Mouse (Mus musculus): Measurements from ENCODE around the gene Fyn.
A peak's percentile ranks its signal among the peaks of the same experiment; 100 is the strongest.

Gene Fyn

GRCm38 (mm10) chr10:39576466-39576865 is 207.8 kb downstream of the Fyn start:
- DNase-seq, result peak in 1 of 2 experiments; percentile 38

DNA sequence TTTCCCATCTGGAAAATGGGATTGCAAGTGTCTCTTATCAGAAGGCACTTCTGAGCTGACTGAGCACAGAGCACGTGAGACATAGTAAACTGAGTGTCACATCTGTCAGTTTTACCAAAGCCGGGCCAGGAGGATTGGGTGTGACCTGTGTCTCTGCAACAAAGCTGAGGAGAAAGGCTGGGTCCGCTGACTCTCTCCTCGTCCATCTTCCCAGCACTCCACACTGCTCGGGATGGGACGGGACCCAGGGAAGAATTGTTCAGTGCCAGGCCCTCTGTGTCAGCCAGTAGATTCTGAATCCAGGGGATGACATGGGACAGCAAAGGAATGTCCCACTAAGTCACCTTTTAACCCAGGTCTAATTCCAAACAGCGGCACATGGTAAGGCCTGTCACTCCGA is 211.8 kb downstream of the Fyn start:
- no peak for DNase-seq

DNA sequence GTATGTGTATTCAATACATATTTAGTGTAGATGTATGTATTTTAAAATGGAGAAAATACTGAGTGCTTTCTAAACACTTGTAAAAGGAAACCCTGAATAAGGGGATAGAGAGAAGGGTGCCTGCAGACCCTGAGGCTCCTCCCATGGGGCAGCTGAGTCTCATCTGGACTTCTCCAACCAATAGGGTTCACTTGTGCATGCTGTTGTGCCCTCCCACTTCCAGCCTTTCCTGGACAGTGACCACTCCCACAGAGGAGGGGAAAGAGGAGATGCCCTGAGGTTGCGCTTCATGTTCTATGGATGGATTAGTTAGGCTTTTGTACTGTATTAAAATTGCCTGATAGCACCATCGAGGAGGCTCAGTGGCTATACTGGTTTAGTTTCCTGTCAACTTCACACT is 213.7 kb downstream of the Fyn start:
- DNase-seq, result no peak

DNA sequence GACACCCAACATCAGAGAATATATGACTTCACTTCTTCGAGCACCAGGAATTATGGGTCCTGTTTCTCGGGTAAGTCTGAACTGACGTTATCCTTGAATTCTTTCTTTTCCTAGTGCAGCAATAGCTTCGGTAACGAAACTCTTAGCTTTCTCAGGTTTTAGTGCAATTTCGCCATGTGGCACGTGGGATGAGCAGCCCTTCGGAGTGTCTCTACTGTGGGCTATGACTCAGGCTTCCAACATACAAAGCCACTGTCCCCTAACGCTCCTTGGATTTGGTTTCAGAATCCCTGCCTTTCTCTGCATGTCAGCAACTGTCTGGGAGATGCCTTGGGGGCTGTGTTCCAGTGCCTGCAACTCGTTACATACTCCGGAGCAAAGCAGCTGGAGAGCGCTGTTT is 215.1 kb downstream of the Fyn start:
- no peak for DNase-seq

GRCm38 (mm10) chr10:39587290-39587925 is 218.8 kb downstream of the Fyn start:
- DNase-seq, result no peak

DNA sequence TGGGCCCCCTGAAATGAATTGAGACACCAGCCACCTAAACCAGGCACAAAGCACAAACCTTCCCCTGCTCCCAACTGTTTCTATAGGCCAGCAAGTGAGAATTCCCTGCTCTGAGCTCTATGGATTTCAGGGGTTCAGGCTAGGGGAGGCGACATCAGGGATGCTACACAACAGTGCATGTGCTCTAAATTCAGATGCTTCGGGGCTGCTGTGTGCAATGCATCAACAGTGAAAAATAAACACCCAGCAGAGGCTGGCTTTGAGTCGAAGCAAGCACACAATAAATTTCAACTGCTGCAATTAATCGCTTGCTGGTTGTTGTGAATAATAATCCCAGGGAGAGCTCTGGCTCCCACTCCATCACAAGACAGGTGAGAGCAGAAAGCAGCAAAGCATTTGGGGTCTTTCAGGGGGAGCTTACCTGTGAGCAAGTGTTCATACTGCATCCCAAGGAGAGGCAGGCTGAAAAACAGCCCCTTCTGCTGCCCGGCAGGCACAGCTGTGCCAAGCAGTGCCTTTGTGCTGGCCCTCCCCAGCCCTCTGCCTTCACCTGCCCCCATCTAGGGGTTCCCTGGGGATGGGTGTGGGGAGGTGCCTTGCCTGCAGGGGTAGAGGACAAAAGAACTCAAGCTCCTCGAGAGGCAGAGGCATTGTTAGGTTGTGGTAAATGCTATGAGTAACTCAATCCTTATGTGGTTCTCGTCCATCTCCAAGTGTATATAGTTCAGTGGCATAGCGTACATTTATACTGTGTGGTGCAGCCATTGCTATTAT is 219.5 kb downstream of the Fyn start:
- no peak for DNase-seq

DNA sequence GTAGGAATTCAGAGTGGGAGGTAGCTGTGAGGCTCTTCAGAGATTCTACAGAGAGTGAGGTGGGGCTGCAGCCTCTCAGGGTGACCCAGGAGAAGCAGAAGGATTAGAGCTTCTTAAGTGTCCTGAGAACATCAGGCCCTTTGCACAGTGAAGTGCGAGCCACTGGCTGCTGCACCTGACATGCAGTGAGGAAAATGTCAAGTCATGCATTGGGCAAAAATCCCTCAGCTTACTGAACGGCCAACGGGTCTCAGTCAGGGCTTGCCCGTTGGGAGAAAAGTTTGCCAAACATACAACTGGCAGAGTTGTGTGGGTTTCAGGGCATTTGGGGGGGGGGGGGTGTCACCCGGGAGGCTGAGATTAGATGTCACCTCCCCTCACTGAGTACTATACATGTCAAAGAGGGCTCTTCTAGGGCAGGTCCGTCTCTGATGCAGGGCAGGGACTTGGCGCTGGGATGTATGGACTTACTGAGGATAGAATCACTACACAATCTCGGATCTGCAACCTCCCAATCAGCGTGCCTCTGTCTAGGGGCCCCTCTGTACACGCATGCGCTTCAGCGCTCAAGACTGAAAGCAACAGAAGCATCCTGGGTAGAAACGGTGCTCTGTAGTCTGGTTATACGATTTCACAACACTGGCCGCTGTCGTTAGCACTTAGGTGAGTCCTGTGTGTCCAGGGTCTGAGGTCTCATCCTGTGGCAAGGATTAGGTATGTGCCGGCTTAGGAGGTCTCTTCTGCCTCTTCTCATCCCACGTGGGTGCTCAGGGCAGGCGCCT is 221.3 kb downstream of the Fyn start:
- no peak for DNase-seq

GRCm38 (mm10) chr10:39590629-39591028 is 222.0 kb downstream of the Fyn start:
- DNase-seq, result no peak

DNA sequence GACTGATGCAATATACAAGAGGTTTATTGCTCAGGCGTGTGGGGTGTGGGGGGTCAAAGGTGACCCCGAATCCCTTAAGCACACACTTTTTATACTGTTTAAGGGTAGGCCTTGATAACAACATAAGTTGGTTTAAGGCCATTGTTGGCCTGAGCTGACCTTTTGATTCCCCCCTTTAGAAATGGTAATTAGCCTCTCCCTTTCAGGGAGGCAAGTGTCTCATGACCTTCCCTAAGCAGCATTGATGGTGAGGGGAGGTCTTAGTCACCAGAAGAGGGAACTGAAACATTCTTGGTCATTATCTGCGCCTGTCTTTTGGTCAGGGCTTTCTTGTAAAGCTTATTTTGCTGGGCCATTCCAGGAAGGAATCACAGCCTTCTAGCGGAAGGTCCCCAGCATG is 223.8 kb downstream of the Fyn start:
- DNase-seq, result no peak

- DNase-seq, result no peak
Measured at GRCm38 (mm10) chr10:39594716-39595115, 226.1 kb downstream of the Fyn start.

GRCm38 (mm10) chr10:39595862-39596261 is 227.2 kb downstream of the Fyn start:
- no peak for DNase-seq

DNA sequence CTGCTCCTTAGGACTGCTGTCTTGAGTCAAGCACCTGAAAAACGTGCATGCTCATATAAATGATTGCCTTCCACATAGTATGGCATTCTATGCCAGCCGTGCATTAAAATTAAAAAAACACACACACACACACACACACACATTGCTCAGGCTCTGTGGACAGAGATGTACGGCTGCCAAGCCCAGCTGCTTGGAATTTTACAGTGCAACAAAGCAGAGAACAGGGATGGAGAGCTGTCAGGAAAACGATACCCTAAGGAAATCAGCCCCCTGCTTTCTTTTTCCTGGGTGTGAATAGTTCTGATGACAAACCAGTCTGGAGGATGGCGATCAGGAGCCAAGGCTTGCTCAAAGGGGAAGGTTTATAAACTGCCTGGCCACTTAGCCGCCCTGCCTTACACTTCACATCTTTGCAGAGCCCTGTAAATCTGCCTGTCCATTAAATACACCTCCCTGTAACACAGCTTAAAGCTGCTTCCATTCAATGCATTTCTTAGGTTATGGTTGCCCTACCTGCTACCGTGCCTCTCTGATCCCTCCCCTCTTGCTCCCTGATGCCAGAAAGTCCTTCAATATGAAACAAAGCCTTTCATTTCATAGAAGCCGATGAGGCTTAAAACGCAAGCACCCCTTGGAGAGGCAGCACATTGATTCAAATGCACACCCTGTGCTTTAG is 228.6 kb downstream of the Fyn start:
- no peak for DNase-seq

DNA sequence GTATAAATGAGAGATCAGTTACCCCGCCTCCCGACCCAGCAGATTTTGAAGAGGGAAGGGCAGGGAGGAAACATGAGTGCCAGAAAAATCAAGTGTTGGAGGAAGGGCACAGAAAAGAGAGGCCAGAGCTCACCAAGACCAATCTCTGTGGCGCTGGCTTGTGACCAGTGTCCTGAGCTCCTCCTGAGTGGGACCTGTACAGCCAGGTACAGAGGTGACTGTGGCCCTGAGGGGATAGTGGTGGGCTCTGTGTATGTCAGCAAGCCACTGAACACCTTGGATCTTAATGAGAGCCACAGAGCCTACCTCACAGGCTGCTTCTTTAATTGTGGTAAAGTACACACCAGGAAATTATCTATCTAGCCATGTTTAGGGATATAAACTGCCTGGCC is 229.1 kb downstream of the Fyn start:
- DNase-seq, result peak in 1 of 2 experiments; percentile 25

DNA sequence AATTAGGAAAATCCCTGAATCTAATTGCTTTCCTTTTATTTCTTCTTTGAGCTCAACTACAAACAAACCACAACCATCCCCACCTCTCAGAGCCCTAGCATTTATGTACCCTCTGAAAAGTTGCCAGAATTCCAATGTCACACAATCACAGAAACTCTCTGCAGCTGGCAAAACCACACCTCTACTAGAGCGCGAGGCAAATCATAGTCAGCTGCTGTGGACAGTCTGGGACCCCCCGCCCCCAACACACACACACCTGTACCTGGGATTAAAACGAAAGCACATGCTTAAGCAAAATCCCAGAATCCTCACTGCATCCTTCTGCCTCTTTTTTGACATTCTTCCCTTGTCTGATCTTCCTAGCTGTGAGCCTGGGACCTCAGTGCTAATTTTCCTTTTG is 230.9 kb downstream of the Fyn start:
- DNase-seq, result no peak

DNA sequence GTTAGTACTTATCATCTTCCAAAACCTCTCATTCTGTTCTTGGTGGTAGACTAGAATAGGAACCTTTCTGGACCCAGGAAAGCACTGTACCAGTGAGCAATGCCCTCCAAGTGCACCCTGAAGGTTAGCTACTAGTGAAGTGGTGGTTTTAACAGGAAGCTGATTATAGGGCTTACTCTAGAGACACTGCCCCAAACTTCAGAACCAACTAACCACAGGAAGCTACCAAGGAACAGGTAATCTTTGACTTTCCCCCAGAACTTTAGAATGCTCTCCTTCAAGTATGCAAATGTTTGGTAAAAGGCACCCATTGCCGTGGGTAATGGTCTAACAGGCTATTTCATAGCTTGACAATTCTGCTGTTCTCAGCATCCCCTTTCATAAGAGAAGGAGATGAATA is 231.5 kb downstream of the Fyn start:
- DNase-seq, result no peak

DNA sequence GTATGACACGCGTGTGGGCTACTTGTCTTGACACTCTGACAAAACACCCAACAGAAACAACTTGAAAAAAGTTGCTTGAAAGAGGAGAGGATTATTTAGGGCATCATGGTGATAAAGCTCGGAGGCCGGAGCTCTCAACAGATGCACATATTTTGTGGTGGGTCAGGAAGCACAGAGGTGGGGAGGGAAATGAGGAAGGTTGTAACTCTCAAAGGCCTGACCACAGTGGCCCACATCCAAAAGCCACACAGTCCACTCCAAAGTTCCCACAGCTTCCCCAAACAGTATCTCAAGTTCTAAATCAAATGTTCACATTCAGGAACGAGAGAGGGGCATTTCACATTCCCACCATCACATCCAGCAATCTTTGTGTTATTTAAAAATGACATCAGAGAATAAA is 232.4 kb downstream of the Fyn start:
- no peak for DNase-seq

DNA sequence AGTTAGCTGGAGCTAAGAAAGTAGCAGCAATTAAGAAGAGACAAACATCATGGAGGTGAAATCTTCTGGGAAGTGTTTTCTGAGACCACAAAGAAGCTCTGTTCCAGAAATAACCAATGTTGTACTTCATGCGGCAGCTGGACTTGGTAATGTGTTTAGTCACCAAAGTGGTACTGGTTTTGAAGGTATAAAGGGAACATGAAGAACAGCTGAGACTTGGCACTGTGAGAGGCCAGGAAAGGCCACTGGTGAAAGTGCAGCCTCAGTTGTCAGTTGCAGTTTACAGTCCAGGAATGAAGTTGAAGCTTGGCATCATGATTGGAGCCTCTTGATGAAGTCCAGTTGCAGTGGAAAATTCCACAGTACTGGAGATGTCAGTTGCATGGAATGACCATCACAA is 237.8 kb downstream of the Fyn start:
- no peak for DNase-seq

DNA sequence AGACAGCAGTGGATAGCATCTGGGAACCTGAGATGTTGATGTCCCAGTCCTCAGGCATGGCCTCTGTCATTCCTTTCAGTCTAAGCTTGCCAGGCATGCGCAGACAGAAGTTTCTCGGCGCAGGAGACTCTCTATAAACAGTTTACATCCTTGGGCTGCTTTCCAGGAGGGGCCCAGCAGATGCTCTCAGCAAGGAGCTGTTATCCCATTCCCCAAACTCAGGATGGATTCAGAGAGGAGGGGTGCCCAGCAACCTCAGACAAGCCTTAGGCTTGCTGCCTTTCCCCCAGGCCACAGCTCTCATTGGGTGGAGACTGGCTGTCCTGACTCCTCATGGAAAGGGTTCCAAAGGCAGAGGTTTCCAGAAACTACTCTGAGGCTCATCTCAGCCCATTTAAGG is 242.6 kb downstream of the Fyn start:
- no peak for DNase-seq

DNA sequence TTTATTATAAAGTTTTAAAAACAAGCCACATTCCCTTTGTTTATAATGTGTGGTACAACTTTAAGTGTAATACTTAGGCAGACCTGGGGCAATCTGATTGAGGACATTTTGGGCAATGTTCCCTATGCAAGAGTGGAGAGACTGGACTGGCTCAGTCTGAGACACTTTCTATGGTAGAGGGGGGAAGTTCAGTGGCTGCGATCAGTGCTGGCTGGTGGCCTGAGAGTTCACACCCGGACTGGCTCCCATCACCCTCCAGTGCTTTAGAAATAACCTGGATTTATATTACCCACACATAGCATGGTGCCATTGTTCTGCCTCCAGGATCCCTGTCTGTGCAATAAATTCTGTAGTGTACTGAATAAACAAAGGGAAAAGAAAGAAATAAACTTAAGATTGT is 243.5 kb downstream of the Fyn start:
- DNase-seq, result no peak

DNA sequence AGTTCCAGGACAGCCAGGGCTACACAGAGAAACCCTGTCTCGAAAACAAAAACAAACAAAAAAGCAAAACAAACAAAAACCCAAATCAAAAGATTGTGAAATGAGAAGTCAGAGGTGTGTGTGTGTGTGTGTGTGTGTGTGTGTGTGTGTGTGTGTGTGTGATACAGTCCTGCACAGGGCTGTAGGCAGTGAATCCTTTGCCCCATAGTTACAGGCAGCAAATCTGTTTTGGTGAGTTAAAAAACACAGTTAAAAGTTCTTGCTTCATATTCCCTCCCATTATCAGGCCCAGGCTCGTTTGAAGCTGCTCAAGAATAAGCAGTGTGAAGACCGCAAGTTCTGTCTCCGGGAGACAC is 244.0 kb downstream of the Fyn start, which contains the start of gene Traf3ip2:
Gene Traf3ip2, plus strand, starts transcription at position 302 of the 356 bp plus-strand sequence.
- no peak for DNase-seq

DNA sequence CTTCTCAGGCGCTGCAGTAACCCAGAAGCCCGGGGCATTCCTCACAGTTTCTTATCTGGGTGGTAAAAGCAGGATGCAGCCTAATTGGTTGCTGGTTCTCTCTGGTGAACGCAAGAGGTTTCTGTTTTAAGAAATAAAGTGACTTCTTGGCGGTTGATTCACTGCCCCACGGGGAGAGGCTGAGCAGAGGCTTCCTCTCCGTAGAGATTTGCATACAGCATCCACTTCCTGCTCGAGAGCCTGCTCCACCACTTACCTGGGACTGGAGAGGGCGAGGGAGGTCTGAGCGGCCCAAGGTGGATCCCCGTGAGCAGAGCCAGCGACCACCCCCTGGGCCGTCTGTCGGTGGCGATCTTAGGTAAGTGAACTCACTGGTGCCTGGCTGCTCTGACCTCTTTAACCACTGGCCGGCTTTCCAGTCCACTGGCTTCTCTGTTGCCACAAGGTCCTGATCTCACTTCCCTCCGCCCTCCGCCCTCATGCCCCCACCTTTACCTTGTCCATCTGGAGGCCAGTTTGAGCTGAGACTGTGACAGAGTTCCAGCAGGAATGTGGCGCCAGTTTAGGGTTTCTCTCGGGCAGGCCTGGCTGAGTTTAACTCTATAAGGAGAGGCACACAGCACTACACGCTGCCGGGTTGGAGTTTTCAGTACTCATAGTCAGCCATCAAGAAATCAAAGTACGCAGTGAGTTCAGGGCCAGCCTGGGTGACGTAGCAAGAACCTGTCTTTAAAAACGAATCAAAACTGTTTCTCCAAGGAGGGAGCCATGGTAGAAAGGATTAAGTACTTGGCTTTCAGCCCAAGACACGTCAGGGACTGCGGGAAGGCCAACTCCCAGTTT is 244.6 kb downstream of the Fyn start:
- peak; percentile 80 to 82 for DNase-seq

GRCm38 (mm10) chr10:39613973-39614372 is 245.3 kb downstream of the Fyn start:
- no peak for DNase-seq

Data from cerebellum, postnatal 25 days (tissue).